Mouse (Mus musculus) erythroblast, adult 5-6 weeks (primary cell): ENCODE data around the gene Tmem248. TPM values are rescaled to one million over a fixed set of nuclear protein-coding genes. Genes with fewer than 3 reads are reported as not detected.

Experiments used
- total RNA-seq, 2 experiments: library from RNA; stranded (forward) in 1 of 2; stranded (reverse) in 1 of 2; fragments of 150-400 nt in 1 of 2; fragments of 200-764, 138-1000 nt in 1 of 2; gene quantifications; 2 replicates each; pipeline versions ENCODE4 v1.2.3 to v1.2.4; 2015 to 2017; ENCODE audit warnings: low replicate concordance in 2 of 2

Gene Tmem248
- total RNA-seq, 2 experiments from 2014 or later, result 11.1 to 24.9 TPM

Other genes starting within 250 kb of the Tmem248 start
- 22.1 and 25.5 TPM in 2 replicates for gene Gusb, start 214.0 kb upstream of the Tmem248 start, total RNA-seq (2015; ENCODE audit: low replicate concordance)
- gene Gusb, start 214.0 kb upstream of the Tmem248 start, total RNA-seq (2017; ENCODE audit: low replicate concordance), result 8.9 and 13.4 TPM in 2 replicates
- gene Asl, start 187.8 kb upstream of the Tmem248 start, total RNA-seq (2015; ENCODE audit: low replicate concordance), result 1.9 and 11.3 TPM in 2 replicates
- 2.0 and 2.6 TPM in 2 replicates for gene Asl, start 187.8 kb upstream of the Tmem248 start, total RNA-seq (2017; ENCODE audit: low replicate concordance)
- gene Crcp, start 187.8 kb upstream of the Tmem248 start, total RNA-seq (2015; ENCODE audit: low replicate concordance), result 9.2 and 16.5 TPM in 2 replicates
- gene Crcp, start 187.8 kb upstream of the Tmem248 start, total RNA-seq (2017; ENCODE audit: low replicate concordance), result 18.7 and 21.6 TPM in 2 replicates
- gene Tpst1, start 143.8 kb upstream of the Tmem248 start, total RNA-seq (2015; ENCODE audit: low replicate concordance), result 7.9 and 14.4 TPM in 2 replicates
- gene Tpst1, start 143.8 kb upstream of the Tmem248 start, total RNA-seq (2017; ENCODE audit: low replicate concordance), result 2.1 and 3.5 TPM in 2 replicates
- 0.96 and 2.3 TPM in 2 replicates for gene Kctd7, start 72.2 kb upstream of the Tmem248 start, total RNA-seq (2015; ENCODE audit: low replicate concordance)
- gene Kctd7, start 72.2 kb upstream of the Tmem248 start, total RNA-seq (2017; ENCODE audit: low replicate concordance), result 1.3 and 2.0 TPM in 2 replicates
- gene Rabgef1, start 45.3 kb upstream of the Tmem248 start, total RNA-seq (2015; ENCODE audit: low replicate concordance), result 15.7 and 43.2 TPM in 2 replicates
- 40.7 and 47.1 TPM in 2 replicates for gene Rabgef1, start 45.3 kb upstream of the Tmem248 start, total RNA-seq (2017; ENCODE audit: low replicate concordance)
- gene Sbds, start 38.4 kb downstream of the Tmem248 start, total RNA-seq (2015; ENCODE audit: low replicate concordance), result 16.7 and 22.1 TPM in 2 replicates
- 46.2 and 73.7 TPM in 2 replicates for gene Sbds, start 38.4 kb downstream of the Tmem248 start, total RNA-seq (2017; ENCODE audit: low replicate concordance)
- gene Tyw1, start 38.5 kb downstream of the Tmem248 start, total RNA-seq (2015; ENCODE audit: low replicate concordance), result 2.9 and 5.6 TPM in 2 replicates
- gene Tyw1, start 38.5 kb downstream of the Tmem248 start, total RNA-seq (2017; ENCODE audit: low replicate concordance), result 9.2 and 9.8 TPM in 2 replicates
- gene Caln1, start 152.4 kb downstream of the Tmem248 start, total RNA-seq (2015; ENCODE audit: low replicate concordance), result not detected in 2 replicates
- not detected in 2 replicates for gene Caln1, start 152.4 kb downstream of the Tmem248 start, total RNA-seq (2017; ENCODE audit: low replicate concordance)
- not detected in 2 replicates for gene A330070K13Rik, start 167.6 kb downstream of the Tmem248 start, total RNA-seq (2015; ENCODE audit: low replicate concordance)
- not detected in 2 replicates for gene A330070K13Rik, start 167.6 kb downstream of the Tmem248 start, total RNA-seq (2017; ENCODE audit: low replicate concordance)